Comparison of ENCODE assay signal across 20 mouse cellular contexts in genomic region chr6:144338221-144338620, GRCm38 (mm10).
DNase-seq lines count a peak whose midpoint lies in the region; ATAC-seq and TF ChIP-seq lines count a peak whose summit lies in the region.
"Had no signal": no experiment of that assay in that cellular context is flagged by ENCODE, and none has a peak within 500 bp of the region (broad histone marks: within the 10 kb centered on the region; RNA-seq: fewer than 3 reads in every experiment).

No protein-coding gene starts in this region.

- no peak for ATAC-seq in forebrain, embryonic 15.5 days (replicated peaks)
- no peak for ATAC-seq in forebrain, embryonic 13.5 days
- ATAC-seq in lung, embryonic 14.5 days (ENCODE audit: insufficient read depth) = no peak
- ATAC-seq: activated CD4-positive, CD25-positive, alpha-beta regulatory T cell, adult 4 months; intestine, embryonic 16.5 days; Patski had no signal

- WGBS in forebrain, embryonic 15.5 days = 28% methylated on average over 4 of the region's 4 CpGs
- WGBS in forebrain, embryonic 13.5 days = 34% methylated on average over 4 of the region's 4 CpGs
- 45% methylated on average over 4 of the region's 4 CpGs for WGBS in lung, embryonic 14.5 days
- 66% methylated on average over 4 of the region's 4 CpGs for WGBS in lung, adult 2 months

- H3K27ac ChIP-seq in forebrain, embryonic 15.5 days (replicated peaks) = peak overlapping the region; percentile 48; the same call in 1 of the 2 replicates
- no peak overlapping the region for H3K27ac ChIP-seq in forebrain, embryonic 13.5 days
- H3K27ac ChIP-seq in lung, embryonic 14.5 days (ENCODE audit: low read depth) = no peak overlapping the region
- H3K27ac ChIP-seq: embryonic facial prominence, embryonic 10.5 days; hindbrain, embryonic 13.5 days had no signal

- peak; percentile 17 for DNase-seq in embryo, embryonic 9.5 days (ENCODE audit: extremely low spot score)
- no peak for DNase-seq in embryo, embryonic 11 days
- DNase-seq in lung, embryonic 14.5 days = peak; percentile 39
- no peak for DNase-seq in lung, adult 2 months
- DNase-seq in brain, embryonic 14.5 days (ENCODE audit: low read depth) = peak; percentile 40
- no peak for DNase-seq in cerebellum, postnatal 4 days (ENCODE audit: low spot score in 2 of 2)
- DNase-seq: adrenal gland, postnatal 14 days; cerebellum, adult 18-20 months; cerebellum, adult 9-11 months; gastrocnemius, postnatal 14 days; heart, postnatal 36 days; kidney, adult 2 months had no signal

- no peak for TF ChIP-seq POLR2A in lung, adult 2 months (IDR thresholded peaks at IDR 0.05; ENCODE audit: borderline replicate concordance, extremely low read depth, low read depth, low read length)
- TF ChIP-seq POLR2A in brain, embryonic 14.5 days (IDR thresholded peaks at IDR 0.05; ENCODE audit: borderline replicate concordance, extremely low read depth, insufficient read depth, insufficient read length, poor library complexity, severe bottlenecking) = no peak

- H3K9me3 ChIP-seq in forebrain, embryonic 15.5 days = no peaks in the 10 kb centered on the region
- peaks cover 5% of the 10 kb centered on the region for H3K9me3 ChIP-seq in forebrain, embryonic 13.5 days (replicated peaks)
- H3K9me3 ChIP-seq in lung, embryonic 14.5 days (ENCODE audit: low read depth, low read length) = peaks cover 7% of the 10 kb centered on the region; the same call in 1 of the 2 replicates

- no peak overlapping the region for H3K4me2 ChIP-seq in forebrain, embryonic 15.5 days (replicated peaks)
- no peak overlapping the region for H3K4me2 ChIP-seq in forebrain, embryonic 13.5 days
- no peak overlapping the region for H3K4me2 ChIP-seq in lung, embryonic 14.5 days

- no peak overlapping the region for H3K4me3 ChIP-seq in forebrain, embryonic 15.5 days
- H3K4me3 ChIP-seq in forebrain, embryonic 13.5 days = no peak overlapping the region
- H3K4me3 ChIP-seq in lung, embryonic 14.5 days (ENCODE audit: low read depth, low read length) = no peak overlapping the region
- H3K4me3 ChIP-seq in lung, adult 2 months (replicated peaks; ENCODE audit: extremely low read depth, low read depth, low read length) = no peak overlapping the region
- H3K4me3 ChIP-seq: embryonic facial prominence, embryonic 10.5 days; heart, embryonic 12.5 days; hindbrain, embryonic 13.5 days had no signal

- no peaks in the 10 kb centered on the region for H3K27me3 ChIP-seq in forebrain, embryonic 15.5 days
- H3K27me3 ChIP-seq in forebrain, embryonic 13.5 days = no peaks in the 10 kb centered on the region
- no peaks in the 10 kb centered on the region for H3K27me3 ChIP-seq in lung, embryonic 14.5 days (ENCODE audit: insufficient read depth, low read length)
- H3K27me3 ChIP-seq: heart, embryonic 12.5 days; Patski had no signal

- no peak overlapping the region for H3K9ac ChIP-seq in forebrain, embryonic 15.5 days (replicated peaks)
- H3K9ac ChIP-seq in forebrain, embryonic 13.5 days = no peak overlapping the region
- no peak overlapping the region for H3K9ac ChIP-seq in lung, embryonic 14.5 days
- H3K9ac ChIP-seq: heart, embryonic 12.5 days; hindbrain, embryonic 13.5 days had no signal

- no peaks in the 10 kb centered on the region for H3K36me3 ChIP-seq in forebrain, embryonic 15.5 days
- H3K36me3 ChIP-seq in forebrain, embryonic 13.5 days (ENCODE audit: poor library complexity, severe bottlenecking) = no peaks in the 10 kb centered on the region
- H3K36me3 ChIP-seq in lung, embryonic 14.5 days (ENCODE audit: insufficient read depth) = no peaks in the 10 kb centered on the region
- H3K36me3 ChIP-seq: embryonic facial prominence, embryonic 10.5 days; heart, embryonic 12.5 days; hindbrain, embryonic 13.5 days had no signal

- peaks cover 19% of the 10 kb centered on the region for H3K4me1 ChIP-seq in forebrain, embryonic 15.5 days
- H3K4me1 ChIP-seq in forebrain, embryonic 13.5 days = peaks cover 19% of the 10 kb centered on the region
- H3K4me1 ChIP-seq in lung, embryonic 14.5 days (ENCODE audit: insufficient read depth) = no peaks in the 10 kb centered on the region; the same call in 1 of the 2 replicates
- H3K4me1 ChIP-seq in lung, adult 2 months (ENCODE audit: control insufficient read depth, insufficient read depth, low read length) = peaks cover 2% of the 10 kb centered on the region; the same call in 1 of the 2 replicates
- H3K4me1 ChIP-seq: heart, embryonic 12.5 days had no signal

- TF ChIP-seq CTCF in lung, embryonic 14.5 days (IDR thresholded peaks at IDR 0.05; ENCODE audit: low read depth) = no peak
- TF ChIP-seq CTCF in lung, adult 2 months (IDR thresholded peaks at IDR 0.05; ENCODE audit: insufficient read depth, low read length) = no peak
- no peak for TF ChIP-seq CTCF in brain, embryonic 14.5 days (IDR thresholded peaks at IDR 0.05; ENCODE audit: borderline replicate concordance, extremely low read depth, insufficient read depth, insufficient read length)

Comparison
In these comparisons a context has a peak if more than half of its experiments do, and no peak if none do; other contexts are left out.
1. DNase-seq: peak in embryo, embryonic 9.5 days (single experiment), lung, embryonic 14.5 days (single experiment) and brain, embryonic 14.5 days (single experiment); none in embryo, embryonic 11 days (single experiment), lung, adult 2 months (single experiment) and cerebellum, postnatal 4 days (0 of 2).